Mouse (Mus musculus) spleen, postnatal 36 days (tissue): ENCODE measurements around the gene Fam83b.
A peak's percentile ranks its signal among the peaks of the same experiment; 100 is the strongest.

ENCODE experiments used
- DNase-seq, 2 experiments: peaks; one replicate each; pipeline ENCODE4 v3.0.0; 2022; ENCODE audit warnings: low spot score in 2 of 2, mixed read lengths in 1 of 2

Fam83b gene

GRCm38 (mm10) chr9:76523075-76523474 lies 43.8 kb downstream of the Fam83b start:
- DNase-seq: no peak

GRCm38 (mm10) chr9:76521640-76522039 lies 45.3 kb downstream of the Fam83b start:
- DNase-seq: no peak

GRCm38 (mm10) chr9:76518665-76519064 lies 48.3 kb downstream of the Fam83b start:
- no peak for DNase-seq

- DNase-seq: no peak
Observed at GRCm38 (mm10) chr9:76505650-76506049, 61.3 kb downstream of the Fam83b start.

GRCm38 (mm10) chr9:76489737-76490136 lies 77.2 kb downstream of the Fam83b start:
- no peak for DNase-seq

- DNase-seq: peak in 1 of 2 experiments; percentile 4
Observed at GRCm38 (mm10) chr9:76480088-76480487, 86.8 kb downstream of the Fam83b start.

- no peak for DNase-seq
Observed at GRCm38 (mm10) chr9:76469500-76469899, 97.4 kb downstream of the Fam83b start.

- no peak for DNase-seq
Observed at GRCm38 (mm10) chr9:76461547-76461946, 105.4 kb downstream of the Fam83b start.

- DNase-seq: no peak
Observed at GRCm38 (mm10) chr9:76455703-76456102, 111.2 kb downstream of the Fam83b start.
